Mouse (Mus musculus) limb, embryonic 14.5 days (tissue): Measurements from ENCODE around the gene Grk6. TPM values are rescaled to one million over a fixed set of nuclear protein-coding genes. Genes with fewer than 3 reads are reported as not detected.

ENCODE experiments used
- ATAC-seq: fragments of 200-750 bp; cut with Nextera tagmentation; 2 replicates; pipeline ENCODE4 v1.8.0; 2017; ENCODE audit warnings: low read depth, moderate number of reproducible peaks, moderate TSS enrichment; ENCODE audit not compliant: low FRiP score
- DNase-seq: peaks from one replicate; pipeline ENCODE4 v3.0.0-alpha.2; 2015; ENCODE audit warnings: low spot score
- H3K27ac ChIP-seq: fragments of 300-500 bp; sonication (generic); replicated peaks from 2 replicates; pipeline ENCODE4 v1.5.1; 2014; ENCODE audit warnings: low read depth, mild to moderate bottlenecking, low read length, moderate library complexity, mixed read lengths
- H3K27me3 ChIP-seq: fragments of 300-500 bp; sonication (generic); 2 replicates; pipeline ENCODE4 v1.6.1; 2014; ENCODE audit warnings: low read length, mixed read lengths; ENCODE audit not compliant: control insufficient read depth, insufficient read depth
- H3K36me3 ChIP-seq: fragments of 300-500 bp; sonication (generic); 2 replicates; pipeline ENCODE4 v1.6.1; 2014; ENCODE audit warnings: mild to moderate bottlenecking, low read length, moderate library complexity, mixed read lengths; ENCODE audit not compliant: control insufficient read depth, insufficient read depth
- H3K4me1 ChIP-seq: fragments of 300-500 bp; sonication (generic); 2 replicates; pipeline ENCODE4 v1.6.1; 2014; ENCODE audit warnings: antibody characterized with exemption, low read length, mixed read lengths; ENCODE audit not compliant: control insufficient read depth, insufficient read depth
- H3K4me2 ChIP-seq: fragments of 300-500 bp; sonication (generic); replicated peaks from 2 replicates; pipeline ENCODE4 v1.6.1; 2014; ENCODE audit warnings: low read depth, mild to moderate bottlenecking, low read length, moderate library complexity; ENCODE audit not compliant: severe bottlenecking
- H3K4me3 ChIP-seq: fragments of 300-500 bp; sonication (generic); replicated peaks from 2 replicates; pipeline ENCODE4 v1.5.1; 2014; ENCODE audit warnings: low read length
- H3K9ac ChIP-seq: fragments of 300-500 bp; sonication (generic); 2 replicates; pipeline ENCODE4 v1.6.1; 2014; ENCODE audit warnings: mild to moderate bottlenecking, low read depth, low read length, moderate library complexity; ENCODE audit not compliant: severe bottlenecking
- H3K9me3 ChIP-seq: fragments of 300-500 bp; sonication (generic); 2 replicates; pipeline ENCODE4 v1.6.1; 2016; ENCODE audit warnings: low read length; ENCODE audit not compliant: control insufficient read depth
- POLR2A ChIP-seq: fragments of 200-500 bp; IDR thresholded peaks from 2 replicates; pipeline ENCODE4 v1.8.0; 2012; ENCODE audit warnings: inconsistent platforms, mild to moderate bottlenecking, moderate library complexity, borderline replicate concordance; ENCODE audit not compliant: insufficient read depth, insufficient read length; ENCODE audit errors: extremely low read depth
- WGBS: fragments of 180-500 bp; shearing (Covaris S2); extraction: QIAGEN DNeasy Blood & Tissue Kit; methylation state at CpG from one replicate; pipeline ENCODE4 v1.1.7; 2014; 5-methylcytosine and 5-hydroxymethylcytosine counted together
- polyA plus RNA-seq, 2 experiments: library from polyadenylated mRNA; depleted of rRNA in 1 of 2; stranded (reverse) in 1 of 2; unstranded in 1 of 2; fragments of >200 nt; fragmentation: Nextera tagmentation in 1 of 2; extraction: Ambion mirVana in 1 of 2; gene quantifications; 2 replicates each; pipeline versions ENCODE4 v1.2.1 to v1.2.3; 2012 to 2014

Gene Grk6
- polyA plus RNA-seq, 2 experiments = 51.7 to 81.4 TPM

GRCm38 (mm10) chr13:55473076-55473831 lies 28.4 kb downstream of the Grk6 start:
- H3K27me3 ChIP-seq = no peaks in the 10 kb centered on the region
- H3K9me3 ChIP-seq = no peaks in the 10 kb centered on the region
- ATAC-seq = no peak
- WGBS = 15% methylated on average over 18 of the region's 18 CpGs
- H3K4me1 ChIP-seq = peaks cover 16% of the 10 kb centered on the region
- no peak for TF ChIP-seq POLR2A
- peaks cover 47% of the 10 kb centered on the region for H3K36me3 ChIP-seq
- H3K4me3 ChIP-seq = peak overlapping the region; percentile 61
- peak overlapping the region; percentile 72 for H3K9ac ChIP-seq
- peak overlapping the region; percentile 75; the same call in 1 of the 2 replicates for H3K27ac ChIP-seq
- DNase-seq = no peak
- H3K4me2 ChIP-seq = peak overlapping the region; percentile 100

DNA sequence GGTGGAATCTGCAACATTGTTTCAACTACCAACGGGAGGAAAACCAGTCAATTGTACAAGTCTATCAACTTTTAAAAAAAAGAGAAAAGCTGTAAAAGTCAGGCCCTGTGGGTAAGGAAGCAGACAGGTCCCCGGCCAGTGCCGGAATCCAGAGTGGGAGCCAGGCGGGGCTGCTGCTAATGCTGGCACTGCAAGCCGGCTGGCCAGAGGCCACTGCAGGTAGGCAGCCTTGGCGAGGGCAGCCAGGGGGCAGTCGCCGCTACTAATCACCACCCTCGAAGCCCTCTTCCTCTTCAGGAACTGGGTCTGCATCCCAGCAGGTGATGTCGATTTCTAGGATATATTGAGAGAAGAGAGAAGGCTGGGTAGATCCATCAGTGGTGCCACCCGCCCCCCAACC lies 29.1 kb downstream of the Grk6 start:
- Histone ChIP-seq H3K9me3 (no peaks in the 10 kb centered on the region), H3K27me3 (no peaks in the 10 kb centered on the region), H3K4me3 (no peak overlapping the region), H3K27ac (no peak overlapping the region), H3K9ac (no peak overlapping the region), H3K4me1 (peaks cover 16% of the 10 kb centered on the region), H3K4me2 (no peak overlapping the region), H3K36me3 (peaks cover 51% of the 10 kb centered on the region)
- TF ChIP-seq POLR2A = no peak
- ATAC-seq = no peak
- no peak for DNase-seq
- WGBS = 52% methylated on average over 11 of the region's 11 CpGs

DNA sequence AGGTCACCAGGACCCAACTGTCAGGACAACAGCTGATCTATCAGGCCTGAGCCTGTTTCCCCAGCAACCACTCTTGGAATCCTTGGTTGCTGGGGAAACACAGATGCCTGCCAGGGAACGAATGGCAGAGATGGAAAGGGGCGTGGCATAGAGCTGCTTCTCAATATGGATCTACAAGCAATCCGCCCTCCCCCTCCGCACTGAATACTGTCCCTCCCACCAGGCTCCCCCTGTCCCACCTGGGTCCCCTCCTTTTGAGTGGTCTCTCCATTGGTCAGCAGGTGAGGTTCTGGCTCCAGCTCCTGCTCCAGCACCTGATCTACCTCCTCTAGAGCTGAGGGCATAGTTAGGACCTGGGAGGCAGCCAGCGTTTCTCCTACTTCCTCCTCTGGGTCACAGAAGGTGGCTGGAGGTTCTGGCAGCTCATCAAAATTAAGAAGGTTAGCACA lies 29.8 kb downstream of the Grk6 start:
- H3K4me3 ChIP-seq = no peak overlapping the region
- no peak for TF ChIP-seq POLR2A
- no peak overlapping the region for H3K27ac ChIP-seq
- no peaks in the 10 kb centered on the region for H3K27me3 ChIP-seq
- DNase-seq = peak; percentile 64
- H3K9ac ChIP-seq = no peak overlapping the region
- WGBS = 56% methylated on average over 5 of the region's 5 CpGs
- ATAC-seq = no peak
- no peaks in the 10 kb centered on the region for H3K9me3 ChIP-seq
- no peak overlapping the region for H3K4me2 ChIP-seq
- peaks cover 16% of the 10 kb centered on the region for H3K4me1 ChIP-seq
- peaks cover 58% of the 10 kb centered on the region for H3K36me3 ChIP-seq

GRCm38 (mm10) chr13:55475750-55476149 lies 30.9 kb downstream of the Grk6 start:
- H3K27me3 ChIP-seq = no peaks in the 10 kb centered on the region
- H3K9ac ChIP-seq = no peak overlapping the region
- WGBS = 88% methylated on average over 5 of the region's 5 CpGs
- no peak overlapping the region for H3K4me3 ChIP-seq
- TF ChIP-seq POLR2A = no peak
- no peaks in the 10 kb centered on the region for H3K9me3 ChIP-seq
- no peak for DNase-seq
- ATAC-seq = no peak
- no peak overlapping the region for H3K4me2 ChIP-seq
- H3K36me3 ChIP-seq = peaks cover 69% of the 10 kb centered on the region
- H3K27ac ChIP-seq = no peak overlapping the region
- H3K4me1 ChIP-seq = peaks cover 15% of the 10 kb centered on the region

GRCm38 (mm10) chr13:55476256-55476655 lies 31.4 kb downstream of the Grk6 start:
- Histone ChIP-seq H3K36me3 (peaks cover 74% of the 10 kb centered on the region), H3K4me2 (no peak overlapping the region), H3K9ac (no peak overlapping the region), H3K27ac (no peak overlapping the region), H3K4me1 (peaks cover 11% of the 10 kb centered on the region; the same call in 1 of the 2 replicates), H3K27me3 (no peaks in the 10 kb centered on the region), H3K9me3 (no peaks in the 10 kb centered on the region), H3K4me3 (no peak overlapping the region)
- DNase-seq = no peak
- no peak for TF ChIP-seq POLR2A
- ATAC-seq = no peak
- WGBS = 90% methylated on average over 8 of the region's 8 CpGs
